8 mouse cellular contexts compared by ENCODE assay signal in genomic region chr17:50470432-50471078, GRCm38 (mm10). TPM values are rescaled to one million over a fixed set of nuclear protein-coding genes. Genes with fewer than 3 reads are reported as not detected.
A peak's percentile ranks its signal among the peaks of the same experiment; 100 is the strongest.
DNase-seq lines count a peak whose midpoint lies in the region; ATAC-seq lines count a peak whose summit lies in the region.

No protein-coding gene starts in this region.

- peaks cover 18% of the 10 kb centered on the region for H3K4me1 ChIP-seq in hindbrain, embryonic 13.5 days (replicated peaks)

- no peak overlapping the region for H3K9ac ChIP-seq in hindbrain, embryonic 13.5 days

- H3K4me3 ChIP-seq in hindbrain, embryonic 13.5 days = peak overlapping the region; percentile 24

- H3K27me3 ChIP-seq in hindbrain, embryonic 13.5 days = no peaks in the 10 kb centered on the region

- peak; percentile 87 for DNase-seq in MN1 (ENCODE audit: low spot score)
- peak; percentile 28 for DNase-seq in c-Kit-positive CD71-positive TER-119-negative erythroid progenitor cells, embryonic 14.5 days (ENCODE audit: low read depth)
- DNase-seq in frontal cortex, postnatal 10 days (ENCODE audit: low spot score in 2 of 2) = peak; percentile 20 to 30
- DNase-seq in layer of hippocampus, postnatal 14 days (ENCODE audit: low spot score in 2 of 2) = peak; percentile 29 to 35
- DNase-seq in lung, postnatal 10 days = peak; percentile 62
- DNase-seq in retina, embryonic 14.5 days (ENCODE audit: low spot score) = peak; percentile 39
- DNase-seq in thymus, postnatal 25 days = peak; percentile 81

- 41% methylated on average over 16 of the region's 16 CpGs for WGBS in hindbrain, embryonic 13.5 days

- peak overlapping the region; percentile 52 for H3K27ac ChIP-seq in hindbrain, embryonic 13.5 days

- H3K9me3 ChIP-seq in hindbrain, embryonic 13.5 days = no peaks in the 10 kb centered on the region

- peak overlapping the region; percentile 50 for H3K4me2 ChIP-seq in hindbrain, embryonic 13.5 days

- H3K36me3 ChIP-seq in hindbrain, embryonic 13.5 days = no peaks in the 10 kb centered on the region

- ATAC-seq in hindbrain, embryonic 13.5 days (ENCODE audit: low FRiP score) = peak; percentile 25; the same call in 1 of the 2 replicates

RNA-seq across cellular contexts. Expression of gene Plcl2, which starts 38.6 kb away (rescaled TPM):
- polyA plus RNA-seq in hindbrain, embryonic 13.5 days (2015; fragmentation: Nextera tagmentation; extraction: Ambion mirVana) = 7.6 and 8.4 TPM in 2 replicates
- total RNA-seq in layer of hippocampus, postnatal 14 days (2021) = 10 to 100 TPM; 51.0 to 57.3 TPM

Comparison
In these comparisons a context has a peak if more than half of its experiments do, and no peak if none do; other contexts are left out.
1. Peak in every context shown above with its lines: DNase-seq, ATAC-seq, H3K4me3 ChIP-seq and H3K27ac ChIP-seq.
2. DNase-seq: peak in every context shown above with its lines; median percentile 87 in MN1; 81 in thymus, postnatal 25 days; 62 in lung, postnatal 10 days; 39 in retina, embryonic 14.5 days; 32 in layer of hippocampus, postnatal 14 days; 28 in c-Kit-positive CD71-positive TER-119-negative erythroid progenitor cells, embryonic 14.5 days; 25 in frontal cortex, postnatal 10 days.